Mouse (Mus musculus) hindbrain, embryonic 11.5 days (tissue): Measurements from ENCODE around the gene Npas2. TPM values are rescaled to one million over a fixed set of nuclear protein-coding genes. Genes with fewer than 3 reads are reported as not detected.

ENCODE experiments used
- ATAC-seq: fragments of 200-750 bp; cut with Nextera tagmentation; 2 replicates; pipeline ENCODE4 v1.8.0; 2017; ENCODE audit warnings: mild to moderate bottlenecking, moderate TSS enrichment, moderate library complexity; ENCODE audit not compliant: low FRiP score
- DNase-seq: peaks from one replicate; pipeline ENCODE4 v3.0.0-alpha.2; 2015; ENCODE audit warnings: low spot score
- H3K27ac ChIP-seq: fragments of 300-500 bp; sonication (generic); 2 replicates; pipeline ENCODE4 v1.5.1; 2014; ENCODE audit warnings: mild to moderate bottlenecking, low read depth, low read length
- H3K27me3 ChIP-seq: fragments of 300-500 bp; sonication (generic); 2 replicates; pipeline ENCODE4 v1.6.1; 2014; ENCODE audit warnings: mild to moderate bottlenecking, low read length, moderate library complexity, mixed read lengths; ENCODE audit not compliant: control insufficient read depth, insufficient read depth
- H3K36me3 ChIP-seq: fragments of 300-500 bp; sonication (generic); 2 replicates; pipeline ENCODE4 v1.6.1; 2014; ENCODE audit warnings: mild to moderate bottlenecking, low read length, moderate library complexity, mixed read lengths; ENCODE audit not compliant: control insufficient read depth, insufficient read depth
- H3K4me1 ChIP-seq: fragments of 300-500 bp; sonication (generic); replicated peaks from 2 replicates; pipeline ENCODE4 v1.6.1; 2014; ENCODE audit warnings: low read length, mixed read lengths; ENCODE audit not compliant: control insufficient read depth, insufficient read depth
- H3K4me2 ChIP-seq: fragments of 300-500 bp; sonication (generic); replicated peaks from 2 replicates; pipeline ENCODE4 v1.6.1; 2014; ENCODE audit warnings: mild to moderate bottlenecking, low read depth, low read length
- H3K4me3 ChIP-seq: fragments of 300-500 bp; sonication (generic); 2 replicates; pipeline ENCODE4 v1.5.1; 2014; ENCODE audit warnings: low read depth, low read length
- H3K9ac ChIP-seq: fragments of 300-500 bp; sonication (generic); 2 replicates; pipeline ENCODE4 v1.6.1; 2014; ENCODE audit warnings: low read depth, low read length
- H3K9me3 ChIP-seq: fragments of 300-500 bp; sonication (generic); 2 replicates; pipeline ENCODE4 v1.6.1; 2016; ENCODE audit warnings: low read length; ENCODE audit not compliant: control insufficient read depth
- WGBS: fragments of 180-500 bp; shearing (Covaris S2); extraction: QIAGEN DNeasy Blood & Tissue Kit; methylation state at CpG from one replicate; pipeline ENCODE4 v1.1.7; 2014; 5-methylcytosine and 5-hydroxymethylcytosine counted together
- polyA plus RNA-seq: library from polyadenylated mRNA; unstranded; fragments of >200 nt; fragmentation: Nextera tagmentation; extraction: Ambion mirVana; gene quantifications from 2 replicates; pipeline ENCODE4 v1.2.1, GENCODE M21; 2014

Gene Npas2
- polyA plus RNA-seq, 1 experiment from 2014 or later: 0.12 TPM

DNA sequence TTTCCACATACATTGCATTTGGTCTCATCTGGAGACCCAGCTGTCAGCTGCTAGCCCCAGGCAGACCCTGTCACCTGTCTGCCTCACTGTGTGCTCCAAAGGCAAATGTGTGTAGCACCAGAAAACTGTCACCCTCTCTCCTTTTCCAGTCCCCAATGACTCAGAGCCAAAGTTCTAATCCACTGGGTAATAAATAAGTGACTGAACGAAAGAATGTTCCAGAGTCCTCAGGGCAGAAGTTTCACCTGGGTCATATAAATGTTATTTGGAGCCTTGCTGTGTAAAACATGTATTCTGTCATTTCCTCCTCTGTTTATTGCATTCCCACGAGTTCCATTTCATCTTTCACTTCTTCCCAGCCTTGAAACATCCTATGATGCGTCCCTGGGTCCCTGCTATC, 66.1 kb downstream of the Npas2 start:
- ATAC-seq: no peak
- no peaks in the 10 kb centered on the region for H3K27me3 ChIP-seq
- H3K4me2 ChIP-seq: no peak overlapping the region
- WGBS: 69% methylated on average over 3 of the region's 3 CpGs
- H3K4me1 ChIP-seq: no peaks in the 10 kb centered on the region
- no peak for DNase-seq
- H3K9ac ChIP-seq: no peak overlapping the region
- H3K36me3 ChIP-seq: no peaks in the 10 kb centered on the region
- no peaks in the 10 kb centered on the region for H3K9me3 ChIP-seq
- no peak overlapping the region for H3K27ac ChIP-seq
- no peak overlapping the region for H3K4me3 ChIP-seq

GRCm38 (mm10) chr1:39260183-39260978, 66.8 kb downstream of the Npas2 start:
- no peaks in the 10 kb centered on the region for H3K4me1 ChIP-seq
- no peak overlapping the region for H3K4me3 ChIP-seq
- H3K4me2 ChIP-seq: no peak overlapping the region
- no peaks in the 10 kb centered on the region for H3K27me3 ChIP-seq
- 84% methylated on average over 8 of the region's 8 CpGs for WGBS
- H3K36me3 ChIP-seq: no peaks in the 10 kb centered on the region
- ATAC-seq (no peak), DNase-seq (no peak)
- H3K27ac ChIP-seq: no peak overlapping the region
- no peak overlapping the region for H3K9ac ChIP-seq
- no peaks in the 10 kb centered on the region for H3K9me3 ChIP-seq

DNA sequence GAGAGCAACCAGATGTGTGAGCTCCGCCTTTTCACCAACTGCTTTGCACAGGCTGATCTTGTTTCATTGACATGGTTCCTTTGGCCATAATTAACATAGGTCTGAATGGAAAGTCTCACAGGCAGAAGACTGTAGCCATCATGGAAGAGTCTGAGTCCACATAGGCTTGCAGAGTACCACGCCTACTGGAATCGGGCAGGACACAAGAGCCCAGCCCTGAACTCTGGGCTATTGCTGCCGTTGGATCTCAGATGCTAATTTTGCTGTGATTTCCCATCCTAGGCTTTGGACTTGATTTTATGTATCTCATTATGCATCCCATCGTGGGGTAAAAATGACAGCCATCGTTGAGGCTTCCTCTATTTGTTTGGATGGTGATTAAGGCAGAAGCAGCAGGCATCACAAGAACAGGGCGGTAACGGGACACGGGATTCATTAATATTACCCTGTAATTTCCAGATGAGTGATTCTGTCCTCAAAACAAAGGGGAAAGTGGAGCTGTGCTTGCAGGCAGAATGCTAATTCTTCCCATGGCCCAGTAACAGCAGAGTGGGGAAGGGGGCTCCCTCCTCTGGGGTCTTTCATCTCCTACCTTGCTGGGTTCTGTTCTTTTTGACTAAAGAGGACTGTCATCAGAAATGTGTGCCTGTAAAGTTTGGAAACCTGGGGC, 73.4 kb downstream of the Npas2 start:
- H3K36me3 ChIP-seq: no peaks in the 10 kb centered on the region
- WGBS: 68% methylated on average over 9 of the region's 9 CpGs
- no peak overlapping the region for H3K27ac ChIP-seq
- no peaks in the 10 kb centered on the region for H3K27me3 ChIP-seq
- no peak overlapping the region for H3K4me3 ChIP-seq
- no peaks in the 10 kb centered on the region for H3K9me3 ChIP-seq
- DNase-seq: no peak
- peak; percentile 49; the same call in 1 of the 2 replicates for ATAC-seq
- no peaks in the 10 kb centered on the region; the same call in 1 of the 2 replicates for H3K4me1 ChIP-seq
- no peak overlapping the region for H3K4me2 ChIP-seq
- no peak overlapping the region for H3K9ac ChIP-seq

GRCm38 (mm10) chr1:39272976-39273375, 79.4 kb downstream of the Npas2 start:
- Histone ChIP-seq H3K27ac (no peak overlapping the region), H3K4me3 (no peak overlapping the region), H3K4me1 (no peaks in the 10 kb centered on the region), H3K36me3 (no peaks in the 10 kb centered on the region), H3K9ac (no peak overlapping the region), H3K27me3 (no peaks in the 10 kb centered on the region), H3K4me2 (no peak overlapping the region), H3K9me3 (no peaks in the 10 kb centered on the region)
- no peak for DNase-seq
- 77% methylated on average over 6 of the region's 6 CpGs for WGBS
- ATAC-seq: no peak

- Histone ChIP-seq H3K4me3 (no peak overlapping the region), H3K36me3 (no peaks in the 10 kb centered on the region), H3K9ac (no peak overlapping the region), H3K4me1 (no peaks in the 10 kb centered on the region), H3K27ac (no peak overlapping the region), H3K27me3 (no peaks in the 10 kb centered on the region), H3K9me3 (no peaks in the 10 kb centered on the region), H3K4me2 (no peak overlapping the region)
- DNase-seq: no peak
- WGBS: 91% methylated on average over 7 of the region's 7 CpGs
- ATAC-seq: no peak
These were observed 86.9 kb downstream of the Npas2 start for GRCm38 (mm10) chr1:39280391-39280790.

DNA sequence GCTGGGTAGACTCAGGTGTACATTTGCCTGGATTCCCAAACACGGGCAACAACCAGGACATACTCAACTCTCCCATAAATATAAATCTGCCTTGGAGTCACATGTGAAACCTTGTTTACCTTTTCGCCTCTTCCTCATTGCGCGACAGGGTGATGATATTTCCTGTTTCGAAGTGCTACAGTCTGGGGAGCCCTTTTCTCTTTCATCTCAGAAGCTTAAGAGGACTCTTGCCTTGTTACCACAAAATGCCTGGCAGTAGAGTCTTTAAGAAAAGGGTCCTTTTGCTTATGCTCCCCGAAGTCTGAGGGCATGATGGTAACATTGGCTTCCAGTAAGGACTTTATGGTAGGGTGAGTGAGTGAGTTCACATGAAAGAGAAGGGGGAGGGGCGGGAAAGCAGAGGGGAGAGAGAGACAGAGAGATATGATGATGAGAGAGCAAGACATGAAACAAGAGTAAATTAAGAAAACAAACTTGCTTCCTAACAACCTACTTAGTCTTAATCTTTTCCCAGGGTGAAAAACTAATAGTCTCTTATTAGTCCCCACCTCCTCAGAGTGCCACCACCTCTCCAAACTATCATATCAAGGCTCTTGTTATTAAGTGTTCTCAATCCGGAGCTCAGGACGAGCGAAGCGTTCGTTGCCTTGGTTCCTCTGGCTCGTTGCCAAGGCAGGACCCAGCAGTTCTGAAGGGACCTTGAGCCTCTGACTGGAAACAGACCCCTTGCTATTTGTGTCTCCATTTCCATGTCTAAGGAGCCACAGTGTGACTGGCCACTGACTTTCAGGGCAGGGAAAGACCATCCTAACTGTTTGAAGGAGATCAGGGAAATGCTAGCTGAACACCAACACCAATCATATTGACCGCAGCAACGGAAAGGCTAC, 87.7 kb downstream of the Npas2 start:
- whole genome bisulfite sequencing: 86% methylated on average over 15 of the region's 15 CpGs
- ATAC-seq (no peak), DNase-seq (no peak)
- H3K27me3 ChIP-seq: no peaks in the 10 kb centered on the region
- no peaks in the 10 kb centered on the region for H3K36me3 ChIP-seq
- no peak overlapping the region for H3K27ac ChIP-seq
- no peaks in the 10 kb centered on the region for H3K9me3 ChIP-seq
- H3K4me3 ChIP-seq: no peak overlapping the region
- H3K9ac ChIP-seq: no peak overlapping the region
- H3K4me2 ChIP-seq: no peak overlapping the region
- H3K4me1 ChIP-seq: no peaks in the 10 kb centered on the region

DNA sequence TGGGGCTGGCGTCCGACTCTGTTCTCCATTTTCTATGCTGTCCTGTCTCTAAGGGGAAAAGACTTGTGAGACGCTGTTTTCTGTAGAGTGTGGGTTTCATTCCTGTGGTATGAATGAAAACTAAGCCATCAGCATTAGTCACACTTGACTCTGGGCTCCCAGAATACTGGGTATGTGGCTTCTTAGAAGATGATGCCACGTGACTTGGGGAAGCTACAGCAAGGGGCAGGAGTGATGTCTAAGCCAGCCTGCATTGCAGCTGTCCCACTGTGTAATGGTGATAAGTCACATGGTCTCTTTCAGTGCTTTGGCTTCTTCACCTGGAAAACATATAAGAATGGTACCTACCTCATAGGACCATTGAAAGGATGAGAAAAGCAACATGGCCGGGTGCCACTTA, 88.4 kb downstream of the Npas2 start:
- no peak for DNase-seq
- Histone ChIP-seq H3K4me2 (no peak overlapping the region), H3K9ac (no peak overlapping the region), H3K9me3 (no peaks in the 10 kb centered on the region), H3K27me3 (no peaks in the 10 kb centered on the region), H3K36me3 (no peaks in the 10 kb centered on the region), H3K4me3 (no peak overlapping the region), H3K27ac (no peak overlapping the region), H3K4me1 (no peaks in the 10 kb centered on the region)
- WGBS: 89% methylated on average over 5 of the region's 5 CpGs
- ATAC-seq: no peak

- Histone ChIP-seq H3K4me2 (no peak overlapping the region), H3K4me1 (no peaks in the 10 kb centered on the region), H3K9ac (no peak overlapping the region), H3K36me3 (no peaks in the 10 kb centered on the region), H3K27ac (no peak overlapping the region), H3K9me3 (no peaks in the 10 kb centered on the region), H3K27me3 (no peaks in the 10 kb centered on the region), H3K4me3 (no peak overlapping the region)
- ATAC-seq (no peak), DNase-seq (no peak)
- WGBS: 78% methylated on average over 7 of the region's 7 CpGs
These were observed 89.8 kb downstream of the Npas2 start for GRCm38 (mm10) chr1:39283323-39283722.
